Mouse (Mus musculus): ENCODE results near the gene Sema3a.
A peak's percentile ranks its signal among the peaks of the same experiment; 100 is the strongest.
"Not testable (repeated sequence)": the region's sequence is repeated elsewhere in the genome, so short reads cannot be mapped to it uniquely, and the experiment has no call there.

The Sema3a gene

GRCm38 (mm10) chr5:13527037-13527464 is 401.8 kb downstream of the Sema3a start:
- ATAC-seq (ENCODE audit: insufficient number of reproducible peaks, low FRiP score, low TSS enrichment): no peak

GRCm38 (mm10) chr5:13529226-13529625 is 404.0 kb downstream of the Sema3a start:
- ATAC-seq (ENCODE audit: insufficient number of reproducible peaks, low FRiP score, low TSS enrichment): peak; percentile 68; the same call in 1 of the 2 replicates

- ATAC-seq (ENCODE audit: insufficient number of reproducible peaks, low FRiP score, low TSS enrichment): peak; percentile 31; the same call in 1 of the 2 replicates
Observed at GRCm38 (mm10) chr5:13547472-13548209, 422.4 kb downstream of the Sema3a start.

GRCm38 (mm10) chr5:13548210-13548554 is 423.0 kb downstream of the Sema3a start:
- no peak for ATAC-seq (ENCODE audit: insufficient number of reproducible peaks, low FRiP score, low TSS enrichment)

- no peak for ATAC-seq (ENCODE audit: insufficient number of reproducible peaks, low FRiP score, low TSS enrichment)
Observed at GRCm38 (mm10) chr5:13549080-13549479, 423.9 kb downstream of the Sema3a start.

GRCm38 (mm10) chr5:13550953-13551352 is 425.7 kb downstream of the Sema3a start:
- ATAC-seq (ENCODE audit: insufficient number of reproducible peaks, low FRiP score, low TSS enrichment): no peak

- no peak for ATAC-seq (ENCODE audit: insufficient number of reproducible peaks, low FRiP score, low TSS enrichment)
Observed at GRCm38 (mm10) chr5:13557257-13557656, 432.0 kb downstream of the Sema3a start.

- ATAC-seq (ENCODE audit: insufficient number of reproducible peaks, low FRiP score, low TSS enrichment): no peak
Observed at GRCm38 (mm10) chr5:13573867-13574266, 448.7 kb downstream of the Sema3a start.

- no peak for ATAC-seq (ENCODE audit: insufficient number of reproducible peaks, low FRiP score, low TSS enrichment)
Observed at GRCm38 (mm10) chr5:13579123-13579522, 453.9 kb downstream of the Sema3a start.

- no peak for ATAC-seq (ENCODE audit: insufficient number of reproducible peaks, low FRiP score, low TSS enrichment)
Observed at GRCm38 (mm10) chr5:13585559-13586207, 460.5 kb downstream of the Sema3a start.

- ATAC-seq (ENCODE audit: insufficient number of reproducible peaks, low FRiP score, low TSS enrichment): no peak
Observed at GRCm38 (mm10) chr5:13594422-13594821, 469.2 kb downstream of the Sema3a start.

- no peak for ATAC-seq (ENCODE audit: insufficient number of reproducible peaks, low FRiP score, low TSS enrichment)
Observed at GRCm38 (mm10) chr5:13611631-13612030, 486.4 kb downstream of the Sema3a start.

- ATAC-seq (ENCODE audit: insufficient number of reproducible peaks, low FRiP score, low TSS enrichment): no peak
Observed at GRCm38 (mm10) chr5:13612088-13612487, 486.9 kb downstream of the Sema3a start.

- ATAC-seq (ENCODE audit: insufficient number of reproducible peaks, low FRiP score, low TSS enrichment): not testable (repeated sequence)
Observed at GRCm38 (mm10) chr5:13614575-13614974, 489.4 kb downstream of the Sema3a start.

GRCm38 (mm10) chr5:13615907-13616306 is 490.7 kb downstream of the Sema3a start:
- ATAC-seq (ENCODE audit: insufficient number of reproducible peaks, low FRiP score, low TSS enrichment): no peak

- no peak for ATAC-seq (ENCODE audit: insufficient number of reproducible peaks, low FRiP score, low TSS enrichment)
Observed at GRCm38 (mm10) chr5:13622578-13622977, 497.4 kb downstream of the Sema3a start.

- no peak for ATAC-seq (ENCODE audit: insufficient number of reproducible peaks, low FRiP score, low TSS enrichment)
Observed at GRCm38 (mm10) chr5:13624754-13625153, 499.5 kb downstream of the Sema3a start.

- no peak for ATAC-seq (ENCODE audit: insufficient number of reproducible peaks, low FRiP score, low TSS enrichment)
Observed at GRCm38 (mm10) chr5:13626093-13626492, 500.9 kb downstream of the Sema3a start.

GRCm38 (mm10) chr5:13628606-13629311 is 503.5 kb downstream of the Sema3a start:
- ATAC-seq (ENCODE audit: insufficient number of reproducible peaks, low FRiP score, low TSS enrichment): peak; percentile 77

- no peak for ATAC-seq (ENCODE audit: insufficient number of reproducible peaks, low FRiP score, low TSS enrichment)
Observed at GRCm38 (mm10) chr5:13629916-13630315, 504.7 kb downstream of the Sema3a start.

- no peak for ATAC-seq (ENCODE audit: insufficient number of reproducible peaks, low FRiP score, low TSS enrichment)
Observed at GRCm38 (mm10) chr5:13630692-13631091, 505.5 kb downstream of the Sema3a start.
